In the genomic region with DNA sequence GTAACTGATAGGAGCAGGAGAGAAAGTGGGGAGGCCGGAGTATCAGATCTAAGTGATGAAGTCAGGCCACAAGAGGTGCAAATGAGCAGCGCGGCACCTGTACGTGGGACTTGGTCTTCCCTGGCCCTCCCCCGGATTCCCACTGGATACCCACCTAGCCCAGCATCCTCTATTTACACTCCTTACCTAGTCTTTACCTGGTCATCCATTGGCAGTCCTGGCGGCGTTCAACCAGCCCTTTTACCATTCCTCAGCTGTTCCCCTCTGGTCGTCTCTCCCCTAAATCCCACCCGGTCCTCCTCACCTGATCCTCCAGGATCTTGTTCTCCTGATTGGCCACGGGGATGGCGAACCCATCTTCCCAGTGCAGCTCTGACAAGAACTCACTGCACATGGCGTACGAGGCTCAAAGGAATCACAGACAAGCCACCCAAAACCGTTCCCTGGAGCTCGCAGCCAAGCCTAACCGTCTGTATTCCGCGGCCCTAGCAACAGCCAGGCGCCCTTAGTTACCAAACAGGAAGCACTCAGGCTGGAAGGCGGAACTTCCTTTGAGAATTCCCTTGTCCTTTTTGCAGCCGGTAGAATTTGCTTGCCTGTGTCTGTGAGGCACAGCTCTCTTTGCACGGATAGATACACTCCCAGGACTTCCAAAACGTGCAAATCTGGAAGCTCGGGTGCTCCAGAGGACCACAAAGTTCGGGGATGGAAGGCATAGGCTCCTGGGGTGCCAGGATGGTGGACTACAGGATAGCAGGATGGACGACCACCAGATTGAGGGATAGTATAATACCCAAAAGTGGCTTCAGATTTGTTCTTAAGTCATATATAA, we compare ENCODE assay signal across 7 mouse cellular contexts. TPM values are rescaled to one million over a fixed set of nuclear protein-coding genes. Genes with fewer than 3 reads are reported as not detected.
DNase-seq lines count a peak whose midpoint lies in the region; ATAC-seq lines count a peak whose summit lies in the region.

A gene (minus strand): TSS at position 510 of the 832 bp plus-strand sequence.

- H3K4me1 ChIP-seq in intestine, embryonic 16.5 days (ENCODE audit: control insufficient read depth, insufficient read depth, low read length): 0 out of 2 replicates have a peak, but pooled peaks cover 2% of the 10 kb centered on the region

- H3K9ac ChIP-seq in intestine, embryonic 16.5 days (ENCODE audit: low read depth, low read length): peak within 1 kb of the TSS; percentile 65

- ATAC-seq in intestine, embryonic 16.5 days: peak; percentile 96

- intact Hi-C loops in left cerebral cortex, postnatal 25 days (cut with DNase I): no loop called here

- no peaks in the 10 kb centered on the region for H3K27me3 ChIP-seq in intestine, embryonic 16.5 days (replicated peaks; ENCODE audit: control insufficient read depth, insufficient read depth, low read length)

- H3K4me3 ChIP-seq in intestine, embryonic 16.5 days (ENCODE audit: low read length): peak within 1 kb of the TSS; percentile 51

- peak within 1 kb of the TSS; percentile 81 for H3K4me2 ChIP-seq in intestine, embryonic 16.5 days (ENCODE audit: low read depth, low read length)

- peak; percentile 81 for DNase-seq in adrenal gland, postnatal 10 days
- DNase-seq in embryo, embryonic 11.5 days (ENCODE audit: low read depth, low spot score): peak; percentile 60
- peak; percentile 28 to 65 for DNase-seq in gastrocnemius, postnatal 4 days (ENCODE audit: low spot score in 2 of 2)
- DNase-seq in left cerebral cortex, postnatal 25 days (ENCODE audit: low spot score in 2 of 2): peak; percentile 83 to 93
- DNase-seq in mesoderm, embryonic 11.5 days (ENCODE audit: low read depth, low spot score): peak; percentile 79
- DNase-seq in skeletal muscle tissue, adult 2 months (ENCODE audit: low read depth, low spot score): peak; percentile 38

- 5% methylated on average over 26 of the region's 26 CpGs for WGBS in intestine, embryonic 16.5 days

- no peak within 1 kb of the TSS for H3K27ac ChIP-seq in intestine, embryonic 16.5 days (ENCODE audit: low read length)

- H3K9me3 ChIP-seq in intestine, embryonic 16.5 days (ENCODE audit: control insufficient read depth, low read length): no peaks in the 10 kb centered on the region

- no peaks in the 10 kb centered on the region for H3K36me3 ChIP-seq in intestine, embryonic 16.5 days (ENCODE audit: control insufficient read depth, insufficient read depth, low read length)

RNA-seq across cellular contexts. Expression of the gene that starts here (rescaled TPM):
- 1 to 10 TPM in 1 of 2 experiments, under 1 TPM in 1; 0.96 to 1.8 TPM for total RNA-seq in adrenal gland, postnatal 10 days (2021)
- under 1 TPM; 0.25 to 0.29 TPM for total RNA-seq in gastrocnemius, postnatal 4 days (2021)
- polyA plus RNA-seq in intestine, embryonic 16.5 days (2015; fragmentation: Nextera tagmentation; extraction: Ambion mirVana): 1.9 and 2.2 TPM in 2 replicates
- total RNA-seq in left cerebral cortex, postnatal 25 days (2021): 10 to 100 TPM; 23.1 to 23.8 TPM

Comparison
In these comparisons a context has a peak if more than half of its experiments do, and no peak if none do; other contexts are left out.
1. RNA of the gene that starts here (total RNA-seq): 23.1 to 23.8 TPM in left cerebral cortex, postnatal 25 days; 0.96 to 1.8 TPM in adrenal gland, postnatal 10 days and 0.25 to 0.29 TPM in gastrocnemius, postnatal 4 days; every median in the first group is over 4 times any median in the second.
2. Peak in DNase-seq in gastrocnemius, postnatal 4 days; RNA of the gene not detected or under 1 TPM.
3. DNase-seq: peak in every context shown above with its lines; median percentile 88 in left cerebral cortex, postnatal 25 days; 81 in adrenal gland, postnatal 10 days; 79 in mesoderm, embryonic 11.5 days; 60 in embryo, embryonic 11.5 days; 46 in gastrocnemius, postnatal 4 days; 38 in skeletal muscle tissue, adult 2 months.